Mouse (Mus musculus) bone marrow, adult 2 months (tissue): Measurements from ENCODE around the gene Fam198b.

ENCODE experiments used
- CTCF ChIP-seq: fragments of 200-500 bp; IDR thresholded peaks from 2 replicates; pipeline ENCODE4 v1.5.1; 2011; ENCODE audit warnings: low read length, control low read depth; ENCODE audit not compliant: control insufficient read depth, insufficient read depth
- POLR2A ChIP-seq: fragments of 200-500 bp; IDR thresholded peaks from 2 replicates; pipeline ENCODE4 v1.6.1; 2011; ENCODE audit warnings: low read depth, mild to moderate bottlenecking, control low read depth, low read length, borderline replicate concordance; ENCODE audit not compliant: control insufficient read depth

GRCm38 (mm10) chr3:79983961-79984419 is 99.7 kb downstream of the Fam198b start:
- TF ChIP-seq POLR2A: no peak
- no peak for TF ChIP-seq CTCF
